Mouse (Mus musculus) urinary bladder, postnatal 36 days (tissue): ENCODE results near the gene Cstf1.

Experiments used
- DNase-seq, 2 experiments: peaks; one replicate each; pipeline ENCODE4 v3.0.0; 2022; ENCODE audit warnings: low spot score in 2 of 2, mixed read lengths in 1 of 2

The Cstf1 gene

GRCm38 (mm10) chr2:172376999-172377515 is 6.6 kb downstream of the Cstf1 start:
- no peak for DNase-seq

GRCm38 (mm10) chr2:172378332-172378731 is 7.9 kb downstream of the Cstf1 start:
- peak; percentile 23 to 26 for DNase-seq

- no peak for DNase-seq
Measured at GRCm38 (mm10) chr2:172380513-172380912, 10.0 kb downstream of the Cstf1 start.

- DNase-seq: no peak
Measured at GRCm38 (mm10) chr2:172381341-172381740, 10.9 kb downstream of the Cstf1 start.

DNA sequence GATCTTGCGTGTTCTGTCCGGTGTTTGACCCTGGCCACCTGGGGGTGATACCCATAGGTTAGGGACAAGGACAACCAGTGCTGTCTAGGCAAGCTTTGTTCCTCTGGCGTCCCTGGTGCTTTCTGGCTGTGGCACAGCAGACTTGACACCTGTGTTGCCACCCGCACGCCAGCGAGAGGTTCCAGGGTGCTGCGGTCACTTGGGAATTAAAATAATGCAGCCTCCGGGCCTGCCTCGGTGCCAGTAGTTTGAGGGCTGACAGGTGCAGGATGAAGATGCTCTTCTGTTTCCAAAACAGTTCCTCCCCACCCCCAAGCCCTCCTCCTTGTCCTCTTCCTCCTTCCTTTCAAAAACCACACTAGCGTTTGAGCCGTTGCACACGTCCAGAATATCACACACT is 11.4 kb downstream of the Cstf1 start:
- DNase-seq: no peak

- no peak for DNase-seq
Measured at GRCm38 (mm10) chr2:172384715-172385114, 14.2 kb downstream of the Cstf1 start.

- DNase-seq: no peak
Measured at GRCm38 (mm10) chr2:172390341-172390740, 19.9 kb downstream of the Cstf1 start.

DNA sequence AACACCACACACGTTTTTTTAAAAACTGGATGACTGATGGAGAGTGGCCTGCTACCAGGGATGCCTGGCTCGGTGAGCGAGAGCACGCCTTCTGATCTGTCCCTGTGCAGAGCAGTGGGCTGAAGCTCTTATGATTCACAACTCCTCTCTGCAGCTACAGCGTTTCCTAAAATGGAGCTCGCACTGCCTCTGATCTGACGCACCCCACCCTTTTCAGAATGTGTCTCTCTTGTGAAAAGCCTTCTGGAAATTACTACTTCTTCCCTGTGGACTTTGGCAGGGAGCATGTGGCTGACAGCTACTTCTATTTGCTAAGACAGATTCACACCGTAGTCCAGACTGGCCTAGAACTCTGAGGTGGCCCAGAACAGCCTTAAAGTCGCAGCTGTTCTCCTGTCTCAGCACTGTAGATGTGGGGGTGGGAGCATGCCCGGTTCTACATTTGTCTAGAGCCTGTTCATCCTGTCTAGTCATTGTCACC is 21.6 kb downstream of the Cstf1 start:
- DNase-seq: no peak

GRCm38 (mm10) chr2:172393391-172394051 is 23.0 kb downstream of the Cstf1 start, which contains the start of gene Cass4:
Gene Cass4 (plus strand): TSS chr2:172393794.
- DNase-seq: peak in 1 of 2 experiments; percentile 39

DNA sequence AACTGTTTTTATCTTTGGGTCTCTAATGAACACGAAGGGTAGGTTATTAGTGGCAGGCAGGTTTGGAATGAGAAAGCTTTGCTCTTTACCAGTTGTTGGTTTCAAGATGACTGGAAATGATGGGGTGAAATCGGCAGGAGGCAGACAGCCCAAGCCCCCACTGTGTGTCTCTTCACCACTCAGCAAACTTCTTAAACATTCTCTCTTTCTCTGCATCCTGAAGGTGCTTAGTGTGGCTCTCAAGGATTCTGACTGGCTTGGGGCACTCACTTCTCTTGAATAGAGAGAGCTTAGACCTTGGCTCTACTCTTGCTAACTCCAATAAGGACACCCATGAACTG is 23.5 kb downstream of the Cstf1 start:
- no peak for DNase-seq

DNA sequence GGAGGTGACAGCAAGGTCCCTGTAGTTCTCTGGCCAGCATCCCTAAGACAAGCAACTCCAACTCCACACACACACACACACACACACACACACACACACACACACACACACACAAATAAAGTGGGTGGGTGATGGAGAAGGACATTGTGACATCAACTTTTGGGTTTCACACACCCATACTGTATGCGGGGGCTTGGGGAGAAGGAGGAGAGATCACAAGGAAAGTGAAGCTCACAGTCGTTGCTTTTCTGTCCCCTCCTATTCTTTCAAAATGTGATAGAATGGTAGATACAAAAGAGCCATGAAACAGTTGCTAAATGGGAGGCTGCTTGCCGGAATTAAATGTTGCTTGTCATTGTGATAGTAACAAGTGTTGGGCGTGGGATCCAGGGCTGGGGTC is 24.2 kb downstream of the Cstf1 start:
- DNase-seq: no peak

- no peak for DNase-seq
Measured at GRCm38 (mm10) chr2:172395961-172396360, 25.5 kb downstream of the Cstf1 start.

GRCm38 (mm10) chr2:172399901-172400300 is 29.4 kb downstream of the Cstf1 start:
- no peak for DNase-seq

GRCm38 (mm10) chr2:172401116-172401825 is 30.8 kb downstream of the Cstf1 start:
- no peak for DNase-seq

- DNase-seq: no peak
Measured at GRCm38 (mm10) chr2:172404239-172404638, 33.8 kb downstream of the Cstf1 start.

GRCm38 (mm10) chr2:172405011-172405410 is 34.5 kb downstream of the Cstf1 start:
- DNase-seq: no peak

GRCm38 (mm10) chr2:172406173-172406572 is 35.7 kb downstream of the Cstf1 start:
- DNase-seq: no peak

- peak in 1 of 2 experiments; percentile 13 for DNase-seq
Measured at GRCm38 (mm10) chr2:172407499-172407898, 37.0 kb downstream of the Cstf1 start.

GRCm38 (mm10) chr2:172410686-172411085 is 40.2 kb downstream of the Cstf1 start:
- no peak for DNase-seq

DNA sequence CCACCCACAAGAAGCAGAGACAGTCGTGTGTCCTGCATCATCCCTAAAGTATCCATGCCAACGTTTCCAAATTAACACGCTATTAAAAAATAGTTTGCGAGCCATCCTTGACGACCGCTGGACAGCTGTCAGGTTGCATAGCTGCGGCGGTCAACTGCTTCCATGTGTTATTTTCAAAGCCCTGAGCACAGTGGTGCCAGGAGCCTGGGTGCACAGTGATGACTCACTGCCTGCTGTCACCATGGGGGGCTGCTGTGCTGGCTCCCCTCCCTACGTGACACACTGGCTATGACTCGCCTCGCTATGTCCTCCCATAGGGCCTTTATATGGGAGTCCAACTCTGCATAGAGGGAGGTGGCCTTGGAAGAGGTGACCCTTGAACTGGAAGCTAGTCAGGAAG is 40.6 kb downstream of the Cstf1 start:
- no peak for DNase-seq

GRCm38 (mm10) chr2:172412454-172412853 is 42.0 kb downstream of the Cstf1 start:
- no peak for DNase-seq

DNA sequence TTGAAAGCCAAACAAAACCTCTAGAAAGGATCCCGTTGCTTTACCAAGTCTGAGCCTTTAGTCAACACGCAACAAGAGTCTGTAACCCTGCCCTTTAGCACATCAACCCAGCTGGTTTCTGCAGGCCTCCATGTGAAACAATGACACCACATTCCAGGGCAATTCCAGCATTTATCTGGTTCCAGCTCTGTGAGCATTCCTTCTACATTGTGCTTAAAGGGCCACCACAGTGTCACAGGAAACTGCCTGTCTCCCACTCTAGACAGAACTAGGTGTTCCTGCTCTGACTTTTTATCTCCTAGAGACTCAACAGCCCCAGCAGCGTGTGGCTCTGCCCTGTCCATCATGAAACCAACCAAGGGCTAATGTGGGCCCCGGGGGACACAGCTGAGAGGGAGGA is 42.8 kb downstream of the Cstf1 start:
- DNase-seq: no peak

DNA sequence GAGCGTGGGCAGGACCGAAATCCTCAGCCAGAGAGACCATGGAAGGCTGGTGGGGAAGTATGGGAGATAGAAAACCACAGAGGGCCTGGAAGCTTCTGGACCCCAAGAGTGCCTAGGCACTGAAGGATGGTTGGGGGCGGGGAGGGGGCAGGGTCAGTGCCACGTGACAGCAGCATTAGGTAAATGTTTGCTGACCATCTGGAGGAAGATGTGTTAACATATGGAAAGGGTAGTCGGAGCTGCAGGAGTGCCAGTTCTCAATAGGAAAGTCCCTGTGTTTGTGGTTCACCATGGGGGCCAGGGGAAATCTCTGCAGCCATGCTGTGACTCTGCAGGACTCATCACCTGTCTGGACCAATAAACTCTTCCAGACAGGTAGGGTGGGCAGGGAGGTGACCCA is 43.4 kb downstream of the Cstf1 start:
- no peak for DNase-seq
